In the genomic region with DNA sequence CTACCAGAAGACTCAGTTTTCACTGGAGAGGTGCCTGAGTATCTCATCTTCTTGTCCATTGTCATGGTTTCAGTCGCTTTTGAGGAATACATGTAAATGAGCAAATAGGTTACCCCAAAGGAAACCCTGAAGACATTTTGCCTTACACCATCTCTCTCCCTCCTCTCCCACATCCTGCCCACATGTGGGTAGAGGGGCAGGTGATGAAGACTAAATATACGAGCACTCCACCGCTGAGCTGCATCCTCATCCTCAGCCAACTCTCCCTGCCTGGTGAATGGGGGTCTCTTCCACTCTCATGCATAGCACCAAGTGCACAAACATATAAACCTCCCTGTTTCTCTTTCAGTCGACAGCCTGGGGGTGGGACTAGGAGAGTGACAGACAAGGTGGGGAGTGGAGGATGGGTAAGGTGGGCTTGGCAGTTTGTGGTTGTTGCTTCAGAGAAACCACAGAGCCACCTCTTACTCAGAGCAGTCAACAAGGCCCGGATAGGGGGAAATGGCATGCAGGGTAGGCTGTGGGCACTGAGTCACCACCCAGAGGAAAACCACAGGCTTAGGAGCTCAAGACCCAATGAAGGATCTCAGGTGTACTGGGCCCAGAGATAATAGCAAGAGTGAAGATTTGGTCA, we compare ENCODE assay signal across 15 mouse cellular contexts.
A peak's percentile ranks its signal among the peaks of the same experiment; 100 is the strongest.
DNase-seq lines count a peak whose midpoint lies in the region; ATAC-seq and TF ChIP-seq lines count a peak whose summit lies in the region.
"Had no signal": no experiment of that assay in that cellular context is flagged by ENCODE, and none has a peak within 500 bp of the region (broad histone marks: within the 10 kb centered on the region; RNA-seq: fewer than 3 reads in every experiment).

No protein-coding gene starts in this region.

- no peak overlapping the region for H3K9ac ChIP-seq in forebrain, embryonic 13.5 days
- no peak overlapping the region for H3K9ac ChIP-seq in midbrain, embryonic 16.5 days (ENCODE audit: low read depth, low read length)
- H3K9ac ChIP-seq: heart, embryonic 15.5 days; liver, embryonic 13.5 days; stomach, embryonic 15.5 days had no signal

- ATAC-seq in forebrain, embryonic 13.5 days: no peak
- ATAC-seq in midbrain, embryonic 16.5 days: no peak

- H3K27ac ChIP-seq in forebrain, embryonic 13.5 days: no peak overlapping the region
- no peak overlapping the region for H3K27ac ChIP-seq in midbrain, embryonic 16.5 days (ENCODE audit: low read length)
- H3K27ac ChIP-seq: heart, embryonic 15.5 days; liver, embryonic 13.5 days; stomach, embryonic 15.5 days had no signal

- TF ChIP-seq POLR2A in lung, adult 2 months (IDR thresholded peaks at IDR 0.05; ENCODE audit: borderline replicate concordance, extremely low read depth, low read depth, low read length): no peak
- TF ChIP-seq POLR2A in myocyte (IDR thresholded peaks at IDR 0.05; ENCODE audit: insufficient read length, low read depth): no peak

- TF ChIP-seq CTCF in lung, adult 2 months (IDR thresholded peaks at IDR 0.05; ENCODE audit: insufficient read depth, low read length): no peak

- no peak overlapping the region for H3ac ChIP-seq in myocyte (ENCODE audit: control insufficient read depth, insufficient read length)

- no peaks in the 10 kb centered on the region for H3K79me2 ChIP-seq in myocyte (ENCODE audit: control insufficient read depth, insufficient read depth)

- H3K9me3 ChIP-seq in forebrain, embryonic 13.5 days (replicated peaks): 0 out of 2 replicates have a peak, but pooled peaks cover 4% of the 10 kb centered on the region
- H3K9me3 ChIP-seq in midbrain, embryonic 16.5 days (replicated peaks; ENCODE audit: control insufficient read depth, low read length, poor library complexity, severe bottlenecking): no peaks in the 10 kb centered on the region
- H3K9me3 ChIP-seq: liver, embryonic 13.5 days; stomach, embryonic 15.5 days had no signal

- H3K4me1 ChIP-seq in lung, adult 2 months (ENCODE audit: control insufficient read depth, insufficient read depth, low read length): no peaks in the 10 kb centered on the region
- no peaks in the 10 kb centered on the region for H3K4me1 ChIP-seq in forebrain, embryonic 13.5 days
- H3K4me1 ChIP-seq in midbrain, embryonic 16.5 days (ENCODE audit: control insufficient read depth, insufficient read depth, low read length): no peaks in the 10 kb centered on the region

- 67% methylated on average over 5 of the region's 5 CpGs for WGBS in lung, adult 2 months
- 87% methylated on average over 5 of the region's 5 CpGs for WGBS in forebrain, embryonic 13.5 days
- 84% methylated on average over 5 of the region's 5 CpGs for WGBS in midbrain, embryonic 16.5 days

- DNase-seq in lung, postnatal 36 days: peak; percentile 14
- no peak for DNase-seq in lung, adult 2 months
- peak; percentile 4 for DNase-seq in c-Kit-positive CD71-positive TER-119-positive erythroid progenitor cells, embryonic 14.5 days (ENCODE audit: low spot score)
- peak; percentile 82 to 86 for DNase-seq in thymus, postnatal 36 days
- no peak for DNase-seq in kidney, postnatal 25 days
- DNase-seq: adrenal gland, postnatal 36 days; cerebellum, postnatal 36 days; kidney, adult 11 months; liver, embryonic 13.5 days had no signal

- H3K27me3 ChIP-seq in myocyte (ENCODE audit: control insufficient read depth, insufficient read depth, insufficient read length): no peaks in the 10 kb centered on the region
- H3K27me3 ChIP-seq in forebrain, embryonic 13.5 days: no peaks in the 10 kb centered on the region
- H3K27me3 ChIP-seq in midbrain, embryonic 16.5 days (ENCODE audit: control insufficient read depth, insufficient read depth, low read depth, low read length): no peaks in the 10 kb centered on the region
- H3K27me3 ChIP-seq: heart, embryonic 15.5 days; liver, embryonic 13.5 days; stomach, embryonic 15.5 days had no signal

- peak overlapping the region; percentile 35 for H3K4me2 ChIP-seq in myocyte (ENCODE audit: low read depth)
- no peak overlapping the region for H3K4me2 ChIP-seq in forebrain, embryonic 13.5 days
- H3K4me2 ChIP-seq in midbrain, embryonic 16.5 days (ENCODE audit: low read length): no peak overlapping the region
- H3K4me2 ChIP-seq: heart, embryonic 15.5 days; liver, embryonic 13.5 days; stomach, embryonic 15.5 days had no signal

- H3K36me3 ChIP-seq in myocyte (ENCODE audit: control insufficient read depth, insufficient read depth): no peaks in the 10 kb centered on the region
- H3K36me3 ChIP-seq in forebrain, embryonic 13.5 days (ENCODE audit: poor library complexity, severe bottlenecking): no peaks in the 10 kb centered on the region
- no peaks in the 10 kb centered on the region for H3K36me3 ChIP-seq in midbrain, embryonic 16.5 days (ENCODE audit: control insufficient read depth, insufficient read depth, low read length)
- H3K36me3 ChIP-seq: heart, embryonic 15.5 days; liver, embryonic 13.5 days; stomach, embryonic 15.5 days had no signal

- no peak overlapping the region for H3K4me3 ChIP-seq in lung, adult 2 months (replicated peaks; ENCODE audit: extremely low read depth, low read depth, low read length)
- no peak overlapping the region for H3K4me3 ChIP-seq in myocyte
- no peak overlapping the region for H3K4me3 ChIP-seq in forebrain, embryonic 13.5 days
- no peak overlapping the region for H3K4me3 ChIP-seq in midbrain, embryonic 16.5 days (ENCODE audit: low read depth, low read length)
- H3K4me3 ChIP-seq: erythroblast, embryonic 14.5 days; heart, embryonic 15.5 days; liver, embryonic 13.5 days; stomach, embryonic 15.5 days had no signal

TF ChIP-seq in myocyte, 11 proteins besides CTCF, POLR2A, EP300 and RAD21:
- peak in 1 of 3 experiments; percentile 4 for TF ChIP-seq MYOG (IDR thresholded peaks at IDR 0.05; ENCODE audit: control insufficient read depth in 1 of 3, insufficient read depth in 1 of 3, insufficient read length in 2 of 3, low read depth in 2 of 3)
- no peak for TF ChIP-seq USF1 (IDR thresholded peaks at IDR 0.05; ENCODE audit: low read depth)
- no peak for TF ChIP-seq TCF3 (IDR thresholded peaks at IDR 0.05; ENCODE audit: insufficient read length, low read depth)
- TF ChIP-seq CEBPB (IDR thresholded peaks at IDR 0.05; ENCODE audit: insufficient read depth, poor library complexity, severe bottlenecking): 0 out of 2 replicates have a peak, but pooled peaks have one; percentile 31
- peak in 1 of 3 experiments; percentile 37 for TF ChIP-seq MYOD1 (IDR thresholded peaks at IDR 0.05; ENCODE audit: control insufficient read depth in 1 of 3, insufficient read length in 2 of 3, low read depth in 2 of 3)
- no peak for TF ChIP-seq E2F4 (IDR thresholded peaks at IDR 0.05; ENCODE audit: insufficient read depth)

Comparison
In these comparisons a context has a peak if more than half of its experiments do, and no peak if none do; other contexts are left out.
1. DNase-seq: peak in lung, postnatal 36 days (single experiment), c-Kit-positive CD71-positive TER-119-positive erythroid progenitor cells, embryonic 14.5 days (single experiment) and thymus, postnatal 36 days (2 of 2); none in lung, adult 2 months (single experiment) and kidney, postnatal 25 days (0 of 2).